Mouse (Mus musculus): ENCODE measurements around the gene Smg7.

DNA sequence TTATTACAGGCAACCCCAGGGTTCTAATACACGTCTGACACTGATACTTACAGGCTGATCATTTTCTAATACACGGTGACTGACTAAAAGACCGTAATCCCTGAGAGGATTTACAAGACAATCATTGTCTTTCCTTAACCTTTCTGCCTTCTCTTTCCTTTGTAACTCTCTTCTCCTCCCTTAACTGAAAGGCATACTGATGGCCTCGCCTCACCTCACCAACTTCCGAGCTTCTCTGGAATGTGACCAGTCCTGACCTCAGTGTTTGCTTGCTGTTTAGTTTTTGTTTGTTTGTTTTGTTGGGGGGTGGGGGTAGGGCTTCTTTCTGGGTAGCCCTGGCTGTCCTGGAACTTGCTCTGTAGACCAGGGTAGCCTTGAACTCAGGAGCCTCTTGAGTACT, 13.3 kb upstream of the Smg7 start:
- TF ChIP-seq CTCF (IDR thresholded peaks at IDR 0.05; ENCODE audit: low read depth, low read length), result no peak
- peak; percentile 99 for TF ChIP-seq EP300 (IDR thresholded peaks at IDR 0.05; ENCODE audit: insufficient read depth, low read depth, low read length)

Measured in ES-Bruce4 (cell line).